Mouse (Mus musculus) C2C12 (cell line): ENCODE measurements around the gene Ttll1.

Experiments
- CTCF ChIP-seq: IDR thresholded peaks from one replicate; pipeline ENCODE4 v1.5.1; 2011; ENCODE audit not compliant: control insufficient read depth, insufficient read depth, insufficient read length
- FOSL1 ChIP-seq: IDR thresholded peaks from one replicate; pipeline ENCODE4 v1.8.0; 2011; ENCODE audit warnings: mild to moderate bottlenecking, low read length; ENCODE audit not compliant: poor library complexity, insufficient read depth, severe bottlenecking
- MAX ChIP-seq: IDR thresholded peaks from one replicate; pipeline ENCODE4 v1.6.1; 2011; ENCODE audit warnings: mild to moderate bottlenecking, control low read depth
- USF1 ChIP-seq: IDR thresholded peaks from one replicate; pipeline ENCODE4 v1.6.1; 2011; ENCODE audit warnings: low read depth, mild to moderate bottlenecking, control low read depth, moderate library complexity

DNA sequence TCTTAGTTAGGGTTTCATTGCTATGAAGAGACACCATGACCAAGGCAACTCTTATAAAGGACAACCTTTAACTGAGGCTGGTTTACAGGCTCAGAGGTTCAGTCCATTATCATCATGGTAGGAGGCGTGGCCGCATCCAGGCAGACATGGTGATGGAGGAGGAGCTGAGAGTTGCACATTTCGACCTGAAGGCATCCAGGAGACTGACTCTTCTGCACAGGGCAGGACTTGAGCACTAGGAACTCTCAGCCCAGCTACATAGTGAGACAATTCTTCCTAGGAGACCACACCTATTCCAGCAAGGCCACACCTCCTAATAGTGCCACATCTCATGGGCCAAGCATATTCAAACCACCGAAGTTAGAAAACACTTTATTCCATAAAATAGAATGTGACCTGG is 30.9 kb downstream of the Ttll1 start:
- TF ChIP-seq CTCF (no peak), USF1 (no peak), MAX (no peak), FOSL1 (no peak)
